Mouse (Mus musculus) cerebellum, adult 2 months (tissue): ENCODE measurements around the gene Trit1.

Source experiments
- CTCF ChIP-seq: fragments of 200-500 bp; IDR thresholded peaks from 2 replicates; pipeline ENCODE4 v1.5.1; 2011; ENCODE audit warnings: low read depth, mild to moderate bottlenecking, control low read depth, low read length, moderate library complexity, borderline replicate concordance; ENCODE audit not compliant: insufficient read depth
- POLR2A ChIP-seq: fragments of 200-500 bp; IDR thresholded peaks from 2 replicates; pipeline ENCODE4 v1.6.1; 2011; ENCODE audit warnings: low read length, control low read depth, borderline replicate concordance; ENCODE audit not compliant: insufficient read depth

- TF ChIP-seq POLR2A (no peak), CTCF (no peak)
Measured at GRCm38 (mm10) chr4:122968106-122968505, 48.3 kb upstream of the Trit1 start.
